Mouse (Mus musculus) lung, embryonic 16.5 days (tissue): ENCODE measurements around the gene Zzef1. TPM values are rescaled to one million over a fixed set of nuclear protein-coding genes. Genes with fewer than 3 reads are reported as not detected.
A peak's percentile ranks its signal among the peaks of the same experiment; 100 is the strongest.

ENCODE experiments used
- ATAC-seq: fragments of 200-750 bp; cut with Nextera tagmentation; 2 replicates; pipeline ENCODE4 v1.8.0; 2017; ENCODE audit warnings: low read depth, mild to moderate bottlenecking, moderate library complexity
- H3K27ac ChIP-seq: fragments of 300-500 bp; sonication (generic); 2 replicates; pipeline ENCODE4 v1.5.1; 2014; ENCODE audit warnings: mild to moderate bottlenecking, control low read depth, low read length
- H3K27me3 ChIP-seq: fragments of 300-500 bp; sonication (generic); 2 replicates; pipeline ENCODE4 v1.6.1; 2014; ENCODE audit warnings: low read depth, low read length, mixed read lengths; ENCODE audit not compliant: control insufficient read depth, insufficient read depth
- H3K36me3 ChIP-seq: fragments of 300-500 bp; sonication (generic); 2 replicates; pipeline ENCODE4 v1.6.1; 2014; ENCODE audit warnings: low read length; ENCODE audit not compliant: control insufficient read depth, insufficient read depth
- H3K4me1 ChIP-seq: fragments of 300-500 bp; sonication (generic); replicated peaks from 2 replicates; pipeline ENCODE4 v1.6.1; 2014; ENCODE audit warnings: low read length, mixed read lengths; ENCODE audit not compliant: control insufficient read depth, insufficient read depth
- H3K4me2 ChIP-seq: fragments of 300-500 bp; sonication (generic); 2 replicates; pipeline ENCODE4 v1.6.1; 2014; ENCODE audit warnings: low read depth, low read length, control low read depth
- H3K4me3 ChIP-seq: fragments of 300-500 bp; sonication (generic); 2 replicates; pipeline ENCODE4 v1.5.1; 2014; ENCODE audit warnings: mild to moderate bottlenecking, low read length, control low read depth
- H3K9ac ChIP-seq: fragments of 300-500 bp; sonication (generic); 2 replicates; pipeline ENCODE4 v1.6.1; 2014; ENCODE audit warnings: low read length, control low read depth
- H3K9me3 ChIP-seq: fragments of 300-500 bp; sonication (generic); 2 replicates; pipeline ENCODE4 v1.6.1; 2016; ENCODE audit warnings: low read length; ENCODE audit not compliant: control insufficient read depth
- WGBS: fragments of 180-500 bp; shearing (Covaris S2); extraction: QIAGEN DNeasy Blood & Tissue Kit; methylation state at CpG from one replicate; pipeline ENCODE4 v1.1.7; 2014; 5-methylcytosine and 5-hydroxymethylcytosine counted together
- polyA plus RNA-seq: library from polyadenylated mRNA; unstranded; fragments of >200 nt; fragmentation: Nextera tagmentation; extraction: Ambion mirVana; gene quantifications from 2 replicates; pipeline ENCODE4 v1.2.1, GENCODE M21; 2015

Gene Zzef1
- polyA plus RNA-seq, 1 experiment from 2014 or later, result 9.0 TPM

DNA sequence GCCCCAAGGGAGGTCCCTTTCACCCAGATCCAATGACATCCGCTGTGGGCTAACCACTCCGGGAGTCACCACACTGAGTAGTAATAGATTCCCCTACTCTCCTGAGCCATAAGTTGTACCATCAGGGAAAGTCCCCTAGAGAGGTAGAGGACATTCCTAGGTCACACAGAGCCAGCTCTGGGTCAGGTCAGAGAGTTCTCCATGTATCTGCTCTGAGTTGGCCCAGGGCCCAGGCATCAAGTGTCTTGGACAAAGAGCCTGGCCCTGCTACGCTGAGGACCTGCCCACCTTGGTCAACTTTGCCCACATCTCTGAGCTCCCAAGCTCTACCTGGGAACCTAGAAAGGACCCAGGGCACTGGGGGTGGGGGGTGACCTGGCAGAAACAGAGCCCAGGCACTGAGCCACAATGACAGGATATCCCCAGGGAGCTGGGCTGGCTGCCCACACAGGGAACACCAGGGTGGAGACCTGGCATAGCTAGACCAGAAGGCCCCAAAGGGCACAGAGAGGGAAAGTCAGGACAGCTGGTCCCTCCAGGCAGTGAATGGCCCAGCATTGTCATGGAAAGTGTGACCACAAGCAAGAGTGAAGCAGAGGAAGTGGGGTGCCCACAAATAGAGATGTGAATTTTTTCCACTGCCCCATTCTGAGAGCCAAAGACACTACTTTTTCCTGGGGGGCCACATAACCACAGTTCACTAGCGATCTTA, 157.6 kb downstream of the Zzef1 start:
- no peak overlapping the region for H3K4me2 ChIP-seq
- 78% methylated on average over 4 of the region's 4 CpGs for WGBS

GRCm38 (mm10) chr11:72954216-72954615, 158.2 kb downstream of the Zzef1 start:
- Histone ChIP-seq H3K4me2 (no peak overlapping the region), H3K27me3 (no peaks in the 10 kb centered on the region), H3K4me1 (peaks cover 43% of the 10 kb centered on the region), H3K9me3 (no peaks in the 10 kb centered on the region), H3K36me3 (no peaks in the 10 kb centered on the region), H3K27ac (peak overlapping the region; percentile 87), H3K4me3 (no peak overlapping the region), H3K9ac (no peak overlapping the region)
- no peak for ATAC-seq
- 92% methylated on average over 4 of the region's 4 CpGs for WGBS

More for the DNA sequence above, 157.6 kb downstream of the Zzef1 start:
- Histone ChIP-seq H3K36me3 (no peaks in the 10 kb centered on the region), H3K4me3 (no peak overlapping the region), H3K9ac (no peak overlapping the region), H3K9me3 (no peaks in the 10 kb centered on the region), H3K27me3 (no peaks in the 10 kb centered on the region), H3K27ac (peak overlapping the region; percentile 87), H3K4me1 (peaks cover 39% of the 10 kb centered on the region)
- peak; percentile 53 for ATAC-seq

- H3K27ac ChIP-seq, result peak overlapping the region; percentile 48
- peaks cover 2% of the 10 kb centered on the region; the same call in 1 of the 2 replicates for H3K27me3 ChIP-seq
- H3K36me3 ChIP-seq, result no peaks in the 10 kb centered on the region
- H3K9me3 ChIP-seq, result no peaks in the 10 kb centered on the region
- H3K9ac ChIP-seq, result no peak overlapping the region
- peak; percentile 15 for ATAC-seq
- no peak overlapping the region for H3K4me3 ChIP-seq
- WGBS, result 32% methylated on average over 5 of the region's 5 CpGs
- peaks cover 49% of the 10 kb centered on the region for H3K4me1 ChIP-seq
- H3K4me2 ChIP-seq, result no peak overlapping the region
Measured at GRCm38 (mm10) chr11:72955339-72955974, 159.4 kb downstream of the Zzef1 start.

DNA sequence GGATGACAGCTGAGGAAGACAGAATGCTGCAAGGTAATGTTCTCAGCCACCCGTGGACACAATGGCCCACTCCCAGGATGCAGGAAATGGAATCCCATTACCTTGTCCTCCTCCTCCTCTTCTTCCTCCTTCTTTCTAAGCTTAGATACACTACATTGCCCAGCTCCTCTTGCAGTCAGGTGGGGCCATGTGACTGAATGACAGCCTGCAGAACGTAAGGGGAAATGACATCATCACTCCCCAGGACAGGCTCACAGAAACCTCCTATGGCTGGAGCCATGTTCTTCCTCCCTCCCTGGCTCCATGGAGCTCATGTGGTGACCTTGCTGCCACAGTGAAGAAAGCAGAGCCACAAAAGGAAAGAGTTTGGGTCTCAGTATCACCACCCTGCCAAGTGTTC, 161.3 kb downstream of the Zzef1 start:
- no peak for ATAC-seq
- Histone ChIP-seq H3K27ac (no peak overlapping the region), H3K27me3 (peaks cover 15% of the 10 kb centered on the region), H3K4me2 (no peak overlapping the region), H3K4me3 (no peak overlapping the region), H3K9me3 (no peaks in the 10 kb centered on the region), H3K9ac (no peak overlapping the region), H3K36me3 (no peaks in the 10 kb centered on the region), H3K4me1 (peaks cover 45% of the 10 kb centered on the region)
- WGBS, result 33% methylated on average over 2 of the region's 2 CpGs

GRCm38 (mm10) chr11:72959924-72960679, 164.1 kb downstream of the Zzef1 start:
- Histone ChIP-seq H3K27me3 (peaks cover 15% of the 10 kb centered on the region), H3K4me3 (peak overlapping the region; percentile 49; the same call in 1 of the 2 replicates), H3K4me2 (peak overlapping the region; percentile 61), H3K27ac (no peak overlapping the region), H3K9me3 (no peaks in the 10 kb centered on the region), H3K4me1 (peaks cover 30% of the 10 kb centered on the region), H3K9ac (no peak overlapping the region), H3K36me3 (no peaks in the 10 kb centered on the region)
- ATAC-seq, result no peak
- WGBS, result 16% methylated on average over 15 of the region's 15 CpGs

DNA sequence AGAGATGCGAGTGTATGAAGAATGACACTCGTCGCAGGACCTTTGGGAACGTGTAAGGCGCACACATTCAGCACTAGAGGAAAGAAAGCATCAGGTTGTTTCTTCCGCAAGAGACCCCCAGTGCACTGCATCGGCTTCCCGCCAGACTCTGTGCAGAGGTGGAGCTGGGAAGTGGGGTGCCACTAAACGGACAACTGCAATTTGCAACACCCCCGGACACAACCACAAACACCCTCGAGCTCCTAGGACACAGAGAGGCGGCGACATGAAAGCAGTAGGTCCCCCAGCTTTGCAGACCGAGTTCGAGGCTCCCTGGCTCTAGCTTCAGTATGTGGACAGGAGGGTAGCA, 164.7 kb downstream of the Zzef1 start:
- Histone ChIP-seq H3K36me3 (no peaks in the 10 kb centered on the region), H3K4me3 (peak overlapping the region; percentile 49), H3K27me3 (peaks cover 15% of the 10 kb centered on the region), H3K4me1 (peaks cover 29% of the 10 kb centered on the region), H3K9me3 (no peaks in the 10 kb centered on the region), H3K4me2 (peak overlapping the region; percentile 61), H3K9ac (peak overlapping the region; percentile 54), H3K27ac (no peak overlapping the region)
- WGBS, result 5% methylated on average over 15 of the region's 15 CpGs
- 0 out of 2 replicates have a peak, but pooled peaks have one; percentile 2 for ATAC-seq

- H3K36me3 ChIP-seq, result no peaks in the 10 kb centered on the region
- peak within 1 kb of the TSS; percentile 61 for H3K4me2 ChIP-seq
- peak; percentile 65 for ATAC-seq
- no peaks in the 10 kb centered on the region for H3K9me3 ChIP-seq
- H3K4me1 ChIP-seq, result peaks cover 33% of the 10 kb centered on the region
- H3K27me3 ChIP-seq, result peaks cover 15% of the 10 kb centered on the region
- peak within 1 kb of the TSS; percentile 49 for H3K4me3 ChIP-seq
- WGBS, result 3% methylated on average over 68 of the region's 70 CpGs
- peak within 1 kb of the TSS; percentile 54 for H3K9ac ChIP-seq
- H3K27ac ChIP-seq, result no peak within 1 kb of the TSS
Measured at GRCm38 (mm10) chr11:72961072-72961980, 165.3 kb downstream of the Zzef1 start, which contains the start of gene Atp2a3. Atp2a3 (plus strand) TSS chr11:72961169.

GRCm38 (mm10) chr11:72962378-72962777, 166.4 kb downstream of the Zzef1 start:
- Histone ChIP-seq H3K4me1 (peaks cover 33% of the 10 kb centered on the region), H3K4me2 (no peak overlapping the region), H3K9ac (no peak overlapping the region), H3K9me3 (no peaks in the 10 kb centered on the region), H3K4me3 (no peak overlapping the region), H3K27me3 (peaks cover 15% of the 10 kb centered on the region), H3K27ac (no peak overlapping the region), H3K36me3 (no peaks in the 10 kb centered on the region)
- no peak for ATAC-seq
- 64% methylated on average over 2 of the region's 2 CpGs for WGBS
